Mouse (Mus musculus): ENCODE measurements around the gene Nacad.

Gene Nacad

GRCm38 (mm10) chr11:6603887-6604603 lies 1.8 kb downstream of the Nacad start:
- peak; percentile 32 for DNase-seq (ENCODE audit: low read depth, low spot score)

GRCm38 (mm10) chr11:6603224-6603623 lies 2.6 kb downstream of the Nacad start:
- no peak for DNase-seq (ENCODE audit: low read depth, low spot score)

GRCm38 (mm10) chr11:6602662-6603061 lies 3.2 kb downstream of the Nacad start:
- no peak for DNase-seq (ENCODE audit: low read depth, low spot score)

GRCm38 (mm10) chr11:6601649-6602480 lies 4.0 kb downstream of the Nacad start:
- no peak for DNase-seq (ENCODE audit: low read depth, low spot score)

GRCm38 (mm10) chr11:6600284-6600944 lies 5.4 kb downstream of the Nacad start:
- no peak for DNase-seq (ENCODE audit: low read depth, low spot score)

GRCm38 (mm10) chr11:6599831-6600230 lies 6.0 kb downstream of the Nacad start:
- DNase-seq (ENCODE audit: low read depth, low spot score) = no peak

GRCm38 (mm10) chr11:6599011-6599681 lies 6.7 kb downstream of the Nacad start:
- DNase-seq (ENCODE audit: low read depth, low spot score) = no peak

GRCm38 (mm10) chr11:6598191-6598889 lies 7.5 kb downstream of the Nacad start:
- no peak for DNase-seq (ENCODE audit: low read depth, low spot score)

- no peak for DNase-seq (ENCODE audit: low read depth, low spot score)
Measured at GRCm38 (mm10) chr11:6597523-6597922, 8.3 kb downstream of the Nacad start.

- DNase-seq (ENCODE audit: low read depth, low spot score) = no peak
Measured at GRCm38 (mm10) chr11:6596616-6597015, 9.2 kb downstream of the Nacad start.

- no peak for DNase-seq (ENCODE audit: low read depth, low spot score)
Measured at GRCm38 (mm10) chr11:6596205-6596604, 9.6 kb downstream of the Nacad start.

GRCm38 (mm10) chr11:6595339-6595738 lies 10.5 kb downstream of the Nacad start:
- DNase-seq (ENCODE audit: low read depth, low spot score) = no peak

GRCm38 (mm10) chr11:6594845-6595244 lies 11.0 kb downstream of the Nacad start:
- no peak for DNase-seq (ENCODE audit: low read depth, low spot score)

- DNase-seq (ENCODE audit: low read depth, low spot score) = no peak
Measured at GRCm38 (mm10) chr11:6593406-6593805, 12.4 kb downstream of the Nacad start.

GRCm38 (mm10) chr11:6590933-6591675 lies 14.7 kb downstream of the Nacad start:
- no peak for DNase-seq (ENCODE audit: low read depth, low spot score)

GRCm38 (mm10) chr11:6589838-6590237 lies 16.0 kb downstream of the Nacad start:
- DNase-seq (ENCODE audit: low read depth, low spot score) = no peak

- no peak for DNase-seq (ENCODE audit: low read depth, low spot score)
Measured at GRCm38 (mm10) chr11:6588295-6588694, 17.6 kb downstream of the Nacad start.

- DNase-seq (ENCODE audit: low read depth, low spot score) = peak; percentile 64
Measured at GRCm38 (mm10) chr11:6587249-6587940, 18.5 kb downstream of the Nacad start.

- DNase-seq (ENCODE audit: low read depth, low spot score) = peak; percentile 56
Measured at GRCm38 (mm10) chr11:6586660-6587059, 19.2 kb downstream of the Nacad start.

- no peak for DNase-seq (ENCODE audit: low read depth, low spot score)
Measured at GRCm38 (mm10) chr11:6585748-6586147, 20.1 kb downstream of the Nacad start.
